Mouse (Mus musculus): ENCODE measurements at regions not wholly inside any gene's neighbourhood (a gene's known extent, or its start where the extent isn't known, plus 50 kb on each side); places are given as distances from the start of the nearest gene placed in this dataset.

DNA sequence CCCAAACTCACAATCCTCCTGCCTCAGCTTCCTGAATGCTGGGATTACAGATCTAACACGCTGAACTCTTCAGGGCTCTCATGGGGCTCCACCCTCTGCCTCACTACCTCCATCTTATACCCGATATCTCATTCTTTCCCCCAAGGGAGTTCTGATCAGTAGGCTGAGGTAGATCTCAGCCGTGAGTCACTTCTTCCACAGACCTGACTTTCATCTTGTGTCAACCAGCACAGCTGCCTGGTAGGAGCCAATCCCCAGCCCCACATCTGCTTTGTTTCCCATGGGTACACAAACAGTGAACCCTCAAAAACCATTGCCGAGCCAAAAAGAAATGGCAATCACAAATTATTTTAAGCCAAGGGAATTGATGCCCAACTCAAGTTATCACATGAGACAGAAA is 100.7 kb upstream of the Nr5a2 start:
- Histone ChIP-seq H3K4me1 (replicated peaks) (no peaks in the 10 kb centered on the region), H3K4me3 (replicated peaks) (no peak overlapping the region), H3K9me3 (replicated peaks) (no peaks in the 10 kb centered on the region), H3K4me2 (no peak overlapping the region), H3K27me3 (no peaks in the 10 kb centered on the region), H3K27ac (no peak overlapping the region), H3K36me3 (no peaks in the 10 kb centered on the region), H3K9ac (no peak overlapping the region)
- DNase-seq (no peak), ATAC-seq (ENCODE audit: low read depth) (no peak)
- 61% methylated on average over 4 of the region's 4 CpGs for WGBS (ENCODE audit: insufficient replicate concordance)

- no peak overlapping the region for H3K4me2 ChIP-seq
- DNase-seq: no peak
- H3K9ac ChIP-seq: no peak overlapping the region
- no peak overlapping the region for H3K27ac ChIP-seq
- no peaks in the 10 kb centered on the region for H3K4me1 ChIP-seq (replicated peaks)
- no peak for ATAC-seq (ENCODE audit: low read depth)
- H3K9me3 ChIP-seq (replicated peaks): no peaks in the 10 kb centered on the region
- H3K4me3 ChIP-seq (replicated peaks): no peak overlapping the region
- no peaks in the 10 kb centered on the region for H3K27me3 ChIP-seq
- no peaks in the 10 kb centered on the region for H3K36me3 ChIP-seq
Observed at GRCm38 (mm10) chr1:137053134-137053533, 92.9 kb upstream of the Nr5a2 start.

- 86% methylated on average over 13 of the region's 13 CpGs for WGBS (ENCODE audit: insufficient replicate concordance)
- H3K4me3 ChIP-seq (replicated peaks): no peak overlapping the region
- ATAC-seq (ENCODE audit: low read depth) (no peak), DNase-seq (no peak)
- no peak overlapping the region for H3K4me2 ChIP-seq
- H3K36me3 ChIP-seq: no peaks in the 10 kb centered on the region
- H3K9ac ChIP-seq: no peak overlapping the region
- H3K27ac ChIP-seq: no peak overlapping the region
- no peaks in the 10 kb centered on the region for H3K9me3 ChIP-seq (replicated peaks)
- H3K4me1 ChIP-seq (replicated peaks): no peaks in the 10 kb centered on the region
- no peaks in the 10 kb centered on the region for H3K27me3 ChIP-seq
Observed at GRCm38 (mm10) chr1:137051515-137051914, 91.3 kb upstream of the Nr5a2 start.

DNA sequence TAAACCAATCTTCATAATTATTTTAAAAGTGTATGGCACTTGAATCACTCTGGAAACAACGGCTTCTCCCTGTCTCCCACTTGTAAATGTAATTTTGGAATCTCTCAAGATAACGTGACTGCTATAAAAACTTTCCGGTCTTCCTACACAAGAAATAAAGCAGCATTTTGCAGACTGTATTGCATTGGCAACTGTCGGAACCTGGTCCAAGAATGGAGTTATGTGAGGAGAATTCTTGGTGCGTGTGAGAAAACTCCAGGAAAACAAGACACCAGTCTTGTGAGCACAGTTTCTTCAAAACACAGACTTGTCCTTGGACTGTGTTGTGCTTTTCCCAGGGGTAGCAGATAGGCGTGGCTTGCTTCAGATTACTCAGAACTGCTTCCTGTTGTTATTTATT is 83.8 kb upstream of the Nr5a2 start:
- no peaks in the 10 kb centered on the region for H3K36me3 ChIP-seq
- WGBS (ENCODE audit: insufficient replicate concordance): 66% methylated on average over 6 of the region's 6 CpGs
- no peak overlapping the region for H3K4me3 ChIP-seq (replicated peaks)
- no peaks in the 10 kb centered on the region for H3K4me1 ChIP-seq (replicated peaks)
- ATAC-seq (ENCODE audit: low read depth): no peak
- no peak overlapping the region for H3K4me2 ChIP-seq
- DNase-seq: no peak
- H3K9me3 ChIP-seq (replicated peaks): no peaks in the 10 kb centered on the region
- H3K27ac ChIP-seq: no peak overlapping the region
- no peak overlapping the region for H3K9ac ChIP-seq
- no peaks in the 10 kb centered on the region for H3K27me3 ChIP-seq

GRCm38 (mm10) chr1:137042414-137043010 is 82.3 kb upstream of the Nr5a2 start:
- no peak for ATAC-seq (ENCODE audit: low read depth)
- Histone ChIP-seq H3K4me2 (no peak overlapping the region), H3K4me1 (replicated peaks) (no peaks in the 10 kb centered on the region), H3K36me3 (no peaks in the 10 kb centered on the region), H3K27ac (no peak overlapping the region), H3K9ac (no peak overlapping the region), H3K4me3 (replicated peaks) (no peak overlapping the region), H3K9me3 (replicated peaks) (no peaks in the 10 kb centered on the region), H3K27me3 (no peaks in the 10 kb centered on the region)
- WGBS (ENCODE audit: insufficient replicate concordance): 78% methylated on average over 17 of the region's 17 CpGs
- no peak for DNase-seq

DNA sequence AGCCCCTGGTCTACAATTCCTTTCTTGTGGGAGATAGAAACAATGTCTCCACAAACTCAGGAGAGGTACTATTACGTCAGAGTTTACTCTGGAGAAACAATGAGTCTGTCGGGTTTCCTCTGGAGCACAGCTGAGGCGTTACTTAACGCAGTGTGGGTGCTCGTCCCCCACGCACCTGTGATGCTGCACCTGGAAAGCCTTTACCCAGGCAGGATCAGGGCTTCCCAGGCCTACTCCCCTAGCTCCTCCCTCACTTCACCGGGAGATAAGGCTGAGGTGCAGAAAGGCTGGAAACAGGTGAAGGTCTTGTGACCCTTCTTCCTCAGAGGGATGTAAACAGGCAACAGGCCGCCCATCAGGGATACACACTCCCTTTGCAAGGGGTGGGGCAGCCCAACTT is 80.7 kb upstream of the Nr5a2 start:
- Histone ChIP-seq H3K4me3 (replicated peaks) (no peak overlapping the region), H3K9me3 (replicated peaks) (no peaks in the 10 kb centered on the region), H3K36me3 (no peaks in the 10 kb centered on the region), H3K9ac (no peak overlapping the region), H3K4me1 (replicated peaks) (no peaks in the 10 kb centered on the region), H3K27ac (no peak overlapping the region), H3K4me2 (no peak overlapping the region), H3K27me3 (no peaks in the 10 kb centered on the region)
- ATAC-seq (ENCODE audit: low read depth) (no peak), DNase-seq (no peak)
- 47% methylated on average over 8 of the region's 8 CpGs for WGBS (ENCODE audit: insufficient replicate concordance)

DNA sequence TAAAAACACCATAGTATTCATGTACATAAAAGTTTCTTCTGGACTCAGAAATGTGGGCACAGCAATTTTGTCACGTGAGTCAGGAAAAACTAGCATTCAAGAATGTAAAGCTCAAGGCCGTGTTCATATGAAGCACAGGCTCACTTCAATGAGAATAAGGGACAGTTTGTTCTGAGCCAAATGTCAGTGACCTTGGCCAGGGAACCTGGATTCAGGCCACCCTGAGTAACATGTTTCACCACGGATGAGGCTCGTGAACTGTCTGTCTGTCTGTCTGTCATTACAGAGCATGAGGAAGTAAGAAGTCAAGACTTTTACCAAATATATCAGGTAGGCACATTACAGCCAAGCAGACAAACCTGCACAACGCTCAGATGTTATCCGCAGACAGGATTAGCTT is 74.3 kb upstream of the Nr5a2 start:
- Histone ChIP-seq H3K4me2 (no peak overlapping the region), H3K27ac (no peak overlapping the region), H3K4me1 (replicated peaks) (no peaks in the 10 kb centered on the region), H3K4me3 (replicated peaks) (no peak overlapping the region), H3K36me3 (no peaks in the 10 kb centered on the region), H3K9ac (no peak overlapping the region), H3K9me3 (replicated peaks) (no peaks in the 10 kb centered on the region), H3K27me3 (no peaks in the 10 kb centered on the region)
- WGBS (ENCODE audit: insufficient replicate concordance): 70% methylated on average over 6 of the region's 6 CpGs
- DNase-seq (no peak), ATAC-seq (ENCODE audit: low read depth) (no peak)

DNA sequence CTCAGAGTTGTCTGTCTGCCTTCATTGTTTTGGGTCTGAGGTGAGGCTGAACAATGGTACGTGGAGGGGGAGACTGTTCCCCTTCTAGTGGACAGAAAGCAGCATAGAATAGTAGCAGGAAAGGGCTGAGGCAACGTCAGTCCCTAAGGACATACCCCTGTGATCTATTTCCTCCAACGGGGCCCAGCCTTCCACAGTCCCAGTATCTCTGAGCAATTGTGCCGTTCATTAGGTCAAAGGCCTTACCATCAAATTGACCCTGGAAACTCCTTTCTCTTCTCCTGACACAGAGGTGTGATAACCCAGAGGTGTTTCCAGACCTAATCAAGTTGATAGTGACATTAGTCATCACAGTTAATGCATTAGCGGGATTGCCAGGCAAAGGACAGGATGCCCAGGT is 73.4 kb upstream of the Nr5a2 start:
- Histone ChIP-seq H3K4me2 (no peak overlapping the region), H3K4me1 (replicated peaks) (no peaks in the 10 kb centered on the region), H3K9me3 (replicated peaks) (no peaks in the 10 kb centered on the region), H3K27me3 (no peaks in the 10 kb centered on the region), H3K27ac (no peak overlapping the region), H3K36me3 (no peaks in the 10 kb centered on the region), H3K9ac (no peak overlapping the region), H3K4me3 (replicated peaks) (no peak overlapping the region)
- no peak for DNase-seq
- no peak for ATAC-seq (ENCODE audit: low read depth)
- 49% methylated on average over 5 of the region's 5 CpGs for WGBS (ENCODE audit: insufficient replicate concordance)

DNA sequence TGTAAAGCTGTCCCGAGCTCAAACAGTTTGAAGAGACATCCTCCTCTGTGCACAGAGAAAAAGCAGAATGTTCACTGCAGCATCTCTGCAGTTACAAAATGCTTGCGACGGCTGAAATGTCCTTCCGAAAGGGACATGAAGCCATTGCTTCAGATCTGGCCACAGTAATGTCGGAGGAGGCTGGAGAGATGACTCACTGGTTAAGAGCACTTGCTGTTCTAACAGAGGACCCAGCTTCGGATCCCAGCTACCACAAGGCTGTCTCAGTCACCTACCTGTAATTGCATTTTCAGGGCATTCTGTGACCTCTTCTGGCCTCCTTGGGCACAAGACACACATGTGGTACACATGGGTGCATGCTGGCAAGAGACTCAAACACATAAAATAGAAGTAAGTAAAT is 63.5 kb upstream of the Nr5a2 start:
- no peak overlapping the region for H3K27ac ChIP-seq
- H3K36me3 ChIP-seq: no peaks in the 10 kb centered on the region
- no peaks in the 10 kb centered on the region for H3K27me3 ChIP-seq
- 71% methylated on average over 6 of the region's 6 CpGs for WGBS (ENCODE audit: insufficient replicate concordance)
- H3K4me2 ChIP-seq: no peak overlapping the region
- H3K9me3 ChIP-seq (replicated peaks): no peaks in the 10 kb centered on the region
- H3K9ac ChIP-seq: no peak overlapping the region
- DNase-seq (no peak), ATAC-seq (ENCODE audit: low read depth) (no peak)
- no peak overlapping the region for H3K4me3 ChIP-seq (replicated peaks)
- no peaks in the 10 kb centered on the region for H3K4me1 ChIP-seq (replicated peaks)

DNA sequence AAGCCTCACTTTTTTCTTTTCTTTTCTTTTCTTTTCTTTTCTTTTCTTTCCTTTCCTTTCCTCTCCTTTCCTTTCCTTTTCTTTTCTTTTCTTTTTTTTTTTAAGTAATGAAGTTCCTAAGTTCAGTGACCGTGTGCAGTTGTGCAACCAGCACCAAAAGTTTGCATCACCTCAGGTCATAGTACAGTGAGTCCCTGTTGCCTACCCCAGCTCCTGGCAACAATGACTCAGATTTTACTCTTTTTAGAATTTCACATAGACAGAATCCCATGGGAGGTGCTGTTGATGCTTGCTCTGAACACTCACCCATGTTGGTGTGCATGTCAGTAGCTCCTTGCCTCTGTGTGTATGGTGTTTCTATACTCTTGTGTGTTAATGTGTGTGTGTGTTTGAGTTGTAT is 60.3 kb upstream of the Nr5a2 start:
- 53% methylated on average over 1 of the region's 1 CpGs for WGBS (ENCODE audit: insufficient replicate concordance)
- no peak for DNase-seq

DNA sequence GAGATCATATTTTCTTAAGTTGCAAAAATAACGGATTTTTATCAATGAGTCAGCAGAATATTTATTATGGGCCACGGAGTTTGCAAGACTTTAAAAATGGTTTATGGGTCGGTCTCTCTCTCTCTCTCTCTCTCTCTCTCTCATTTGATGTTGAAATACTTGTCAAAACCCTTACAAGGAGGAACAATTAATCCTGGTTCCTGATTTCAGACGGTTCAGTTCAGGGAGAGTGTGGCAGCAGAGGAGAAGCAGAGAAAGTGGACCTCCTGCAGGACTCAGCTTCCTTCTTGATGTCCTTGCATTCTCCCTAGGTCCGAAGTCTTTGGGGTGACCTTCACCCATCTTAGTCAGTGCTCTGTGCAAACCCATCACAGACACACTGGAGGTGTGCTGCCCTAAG is 57.4 kb upstream of the Nr5a2 start:
- H3K4me2 ChIP-seq: no peak overlapping the region

More for the DNA sequence above, 60.3 kb upstream of the Nr5a2 start:
- Histone ChIP-seq H3K9ac (no peak overlapping the region), H3K9me3 (replicated peaks) (no peaks in the 10 kb centered on the region), H3K27ac (no peak overlapping the region), H3K36me3 (no peaks in the 10 kb centered on the region), H3K27me3 (no peaks in the 10 kb centered on the region), H3K4me2 (no peak overlapping the region), H3K4me1 (replicated peaks) (no peaks in the 10 kb centered on the region), H3K4me3 (replicated peaks) (no peak overlapping the region)
- peak; percentile 53; the same call in 1 of the 2 replicates for ATAC-seq (ENCODE audit: low read depth)

DNA sequence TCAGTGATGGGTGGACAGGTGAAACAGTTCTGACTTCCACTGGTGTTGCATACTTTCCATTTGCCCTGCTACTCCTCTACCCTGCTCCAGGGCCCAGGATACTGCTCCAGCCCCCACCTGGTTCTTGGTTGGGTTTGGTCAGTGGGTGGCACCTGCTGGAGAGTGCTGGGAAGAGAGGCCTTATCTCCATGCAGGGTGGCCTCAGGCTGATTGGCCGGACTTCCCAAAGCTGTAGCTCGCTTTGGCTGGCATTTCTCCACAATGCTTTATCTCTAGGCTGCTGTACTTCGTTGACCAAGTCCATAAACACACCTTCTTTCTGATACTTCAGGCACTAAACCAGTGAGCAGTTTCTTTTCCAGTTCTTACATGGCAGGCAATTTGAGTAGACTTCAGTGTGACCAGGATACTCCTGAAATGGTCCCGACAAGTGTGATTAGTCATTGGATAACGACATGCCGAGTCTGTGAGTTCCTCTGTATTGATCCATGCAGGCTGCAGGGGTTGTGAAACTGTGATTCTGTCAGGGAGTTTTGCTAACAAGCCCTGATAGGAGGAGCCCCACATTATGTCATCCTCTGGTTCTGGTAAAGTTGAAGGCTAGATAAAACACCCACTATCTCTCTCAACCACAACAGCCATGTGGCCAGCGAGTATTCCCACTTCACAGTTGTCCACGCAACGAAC is 50.1 kb upstream of the Nr5a2 start:
- no peak overlapping the region for H3K4me3 ChIP-seq (replicated peaks)
- no peaks in the 10 kb centered on the region for H3K9me3 ChIP-seq (replicated peaks)
- no peak for DNase-seq
- no peak overlapping the region for H3K4me2 ChIP-seq
- peaks cover 11% of the 10 kb centered on the region; the same call in 1 of the 2 replicates for H3K4me1 ChIP-seq (replicated peaks)
- no peak overlapping the region for H3K9ac ChIP-seq
- H3K27me3 ChIP-seq: no peaks in the 10 kb centered on the region
- peak overlapping the region; percentile 47; the same call in 1 of the 2 replicates for H3K27ac ChIP-seq
- 14% methylated on average over 9 of the region's 9 CpGs for WGBS (ENCODE audit: insufficient replicate concordance)
- peak; percentile 76 for ATAC-seq (ENCODE audit: low read depth)
- H3K36me3 ChIP-seq: no peaks in the 10 kb centered on the region

More for the DNA sequence above, 57.4 kb upstream of the Nr5a2 start:
- Histone ChIP-seq H3K27ac (no peak overlapping the region), H3K27me3 (no peaks in the 10 kb centered on the region), H3K4me1 (replicated peaks) (no peaks in the 10 kb centered on the region), H3K9ac (no peak overlapping the region), H3K4me3 (replicated peaks) (no peak overlapping the region), H3K9me3 (replicated peaks) (no peaks in the 10 kb centered on the region), H3K36me3 (no peaks in the 10 kb centered on the region)
- no peak for DNase-seq
- WGBS (ENCODE audit: insufficient replicate concordance): 50% methylated on average over 5 of the region's 5 CpGs
- no peak for ATAC-seq (ENCODE audit: low read depth)
